Mouse (Mus musculus): ENCODE results near the gene Mamstr.

DNA sequence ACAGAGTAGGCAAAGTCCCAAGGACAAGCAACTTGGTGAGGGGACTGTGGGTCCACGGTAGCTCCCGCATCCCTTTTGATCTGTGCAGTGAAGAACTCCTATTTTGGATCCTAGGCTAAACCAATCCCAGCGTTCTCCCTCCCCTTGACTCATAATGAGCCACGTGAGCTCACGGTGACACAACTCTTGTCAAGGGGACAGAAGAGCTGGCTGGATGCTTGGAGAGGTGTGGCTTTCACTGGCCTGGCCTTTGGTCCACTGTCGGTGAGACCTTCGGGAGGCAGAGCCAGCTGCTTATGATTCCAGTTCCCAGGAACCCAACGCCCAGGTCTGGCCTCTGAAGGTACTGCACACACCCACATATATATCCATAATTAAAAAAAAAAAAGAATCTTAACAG lies 9.6 kb downstream of the Mamstr start:
- TF ChIP-seq CEBPB (IDR thresholded peaks at IDR 0.05; ENCODE audit: low read depth), result no peak
- TF ChIP-seq MAX (IDR thresholded peaks at IDR 0.05), result no peak
- TF ChIP-seq CTCF (IDR thresholded peaks at IDR 0.05; ENCODE audit: control insufficient read depth, insufficient read depth, insufficient read length), result no peak
- no peak for TF ChIP-seq USF1 (IDR thresholded peaks at IDR 0.05; ENCODE audit: low read depth)
